Mouse (Mus musculus) urinary bladder, postnatal 36 days (tissue): ENCODE measurements around the gene Gnas.
A peak's percentile ranks its signal among the peaks of the same experiment; 100 is the strongest.
"Not testable (repeated sequence)": the region's sequence is repeated elsewhere in the genome, so short reads cannot be mapped to it uniquely, and the experiment has no call there.

Experiments used
- DNase-seq, 2 experiments: peaks; one replicate each; pipeline ENCODE4 v3.0.0; 2022; ENCODE audit warnings: low spot score in 2 of 2, mixed read lengths in 1 of 2

The Gnas gene

DNA sequence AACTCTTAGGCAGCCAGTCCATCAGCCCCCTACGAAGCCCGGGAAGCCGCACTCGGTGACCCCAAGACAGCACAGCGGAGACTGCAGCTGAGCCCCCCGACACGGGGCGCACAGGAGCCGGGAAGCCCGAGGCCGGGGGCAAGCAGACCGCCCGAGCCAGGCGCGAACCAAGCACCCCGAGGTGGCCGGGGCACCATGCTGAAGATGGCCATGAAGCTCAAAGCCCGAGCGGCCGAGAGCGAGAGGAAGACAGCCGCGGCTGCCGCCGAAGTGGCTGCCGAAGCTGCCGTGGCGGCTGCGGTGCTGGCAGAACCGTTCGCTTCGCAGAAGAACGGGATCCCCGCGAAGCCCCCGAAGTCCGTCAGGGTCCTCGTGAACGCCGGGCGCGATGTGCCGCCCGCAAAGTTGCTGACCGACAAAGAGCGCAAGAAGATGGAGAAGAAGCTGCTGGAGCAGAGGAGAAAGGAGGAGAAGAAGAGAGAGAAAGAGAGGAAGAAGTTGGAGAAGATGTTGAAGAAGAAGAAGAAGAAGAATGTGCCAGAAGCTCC is 44.3 kb downstream of the Gnas start:
- no peak for DNase-seq

- DNase-seq = no peak
Measured at GRCm38 (mm10) chr2:174328926-174329662, 45.0 kb downstream of the Gnas start.

DNA sequence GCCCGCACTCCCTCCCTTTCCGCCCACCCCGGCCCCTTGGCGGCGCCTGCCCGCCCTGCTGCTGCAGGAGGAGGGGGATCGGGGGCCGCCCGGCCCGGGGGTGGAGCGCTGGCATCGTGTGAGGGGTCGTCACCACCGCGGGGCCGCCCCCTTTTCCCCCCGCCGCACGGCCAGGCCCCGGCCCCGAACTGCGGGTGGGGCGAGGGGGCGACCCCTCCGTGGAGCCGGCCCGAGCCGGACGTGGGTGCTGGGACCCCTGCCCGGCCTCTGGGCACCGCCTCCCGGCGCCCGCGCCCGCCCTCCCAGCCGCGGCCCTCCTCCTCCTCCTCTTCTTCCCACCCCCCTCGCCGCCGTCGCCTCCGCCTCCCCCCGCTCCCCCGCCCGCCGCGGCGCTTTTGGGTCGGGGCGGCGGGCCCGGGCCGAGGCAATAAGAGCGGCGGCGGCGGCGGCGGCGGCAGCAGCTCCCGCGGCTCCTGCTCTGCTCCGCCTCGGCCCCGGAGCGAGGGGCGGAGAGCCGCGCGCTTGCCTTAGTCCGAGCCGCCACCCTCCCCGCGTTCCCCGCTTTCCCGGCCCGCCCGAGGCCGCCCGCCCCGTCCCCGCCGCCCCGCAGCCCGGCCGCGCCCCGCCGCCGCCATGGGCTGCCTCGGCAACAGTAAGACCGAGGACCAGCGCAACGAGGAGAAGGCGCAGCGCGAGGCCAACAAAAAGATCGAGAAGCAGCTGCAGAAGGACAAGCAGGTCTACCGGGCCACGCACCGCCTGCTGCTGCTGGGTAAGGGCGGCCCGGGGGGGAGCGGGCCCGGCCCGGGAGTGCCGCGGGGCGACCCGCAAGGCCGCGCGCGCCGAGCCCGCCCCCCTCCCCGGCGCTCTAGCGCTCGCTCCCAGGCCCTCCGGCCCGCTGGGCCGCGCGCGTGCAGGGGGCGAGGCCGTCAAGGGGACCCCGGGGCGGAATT is 45.8 kb downstream of the Gnas start:
- peak; percentile 76 to 79 for DNase-seq

DNA sequence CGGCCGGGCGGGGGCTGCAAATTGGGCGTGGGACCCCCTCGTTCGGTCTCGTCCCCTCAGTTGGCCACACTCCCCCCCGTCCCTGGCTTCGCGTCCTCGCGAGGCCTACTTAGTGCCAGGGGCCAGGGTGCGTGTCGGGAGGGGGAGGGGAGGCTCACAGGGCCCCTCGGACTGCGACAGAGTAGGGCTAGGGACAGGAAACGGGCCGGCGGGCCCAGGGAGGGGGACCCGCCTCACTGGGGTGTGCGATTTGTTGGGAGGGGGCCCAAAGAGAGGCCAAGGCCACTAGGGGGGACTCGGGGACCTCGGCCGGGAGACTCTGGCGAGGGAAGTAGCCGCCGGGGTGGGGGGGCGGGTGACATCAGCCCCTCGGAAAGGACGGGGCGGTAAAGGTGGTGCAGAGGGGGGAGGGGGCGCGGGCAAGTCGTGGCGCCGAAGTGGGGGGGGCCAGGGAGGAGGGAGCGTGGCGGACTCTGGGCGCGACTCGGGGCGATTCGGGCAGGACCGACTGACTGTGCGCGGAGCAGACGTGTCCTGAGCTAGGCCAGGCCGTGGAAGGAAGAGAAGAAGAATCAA is 46.6 kb downstream of the Gnas start:
- DNase-seq = peak; percentile 32 to 66

- no peak for DNase-seq
Measured at GRCm38 (mm10) chr2:174331282-174332030, 47.3 kb downstream of the Gnas start.

DNA sequence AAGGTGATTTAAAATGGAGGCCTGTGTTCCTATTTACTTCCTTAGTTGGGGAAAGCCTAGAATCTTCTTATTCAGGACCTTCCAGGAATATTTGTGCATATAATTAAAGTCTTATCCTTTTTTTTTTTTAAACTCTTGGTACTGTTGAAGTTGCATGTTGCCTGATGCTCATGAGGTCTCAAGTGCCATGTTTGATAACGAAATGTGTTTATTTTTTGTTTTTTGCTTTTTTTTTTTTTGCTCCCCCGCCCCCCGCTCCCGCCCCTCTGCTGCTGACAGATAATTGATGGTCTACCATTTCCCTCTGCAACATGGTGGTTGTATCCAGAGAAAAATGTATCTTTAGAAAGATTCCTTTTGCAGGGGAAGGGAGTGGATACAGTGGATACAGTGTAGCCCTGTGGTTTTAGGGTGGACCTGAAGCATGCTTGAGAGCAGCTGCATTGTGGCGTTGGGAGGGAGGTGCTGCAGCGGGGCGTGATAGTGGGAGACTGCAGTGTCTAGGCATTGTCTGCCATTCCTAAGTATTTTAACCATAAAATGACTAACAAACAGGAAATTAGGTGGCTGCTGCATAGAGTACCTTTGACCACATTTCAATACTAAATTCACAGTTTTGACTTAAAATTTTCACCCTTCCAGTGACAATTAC is 49.2 kb downstream of the Gnas start:
- DNase-seq = no peak

DNA sequence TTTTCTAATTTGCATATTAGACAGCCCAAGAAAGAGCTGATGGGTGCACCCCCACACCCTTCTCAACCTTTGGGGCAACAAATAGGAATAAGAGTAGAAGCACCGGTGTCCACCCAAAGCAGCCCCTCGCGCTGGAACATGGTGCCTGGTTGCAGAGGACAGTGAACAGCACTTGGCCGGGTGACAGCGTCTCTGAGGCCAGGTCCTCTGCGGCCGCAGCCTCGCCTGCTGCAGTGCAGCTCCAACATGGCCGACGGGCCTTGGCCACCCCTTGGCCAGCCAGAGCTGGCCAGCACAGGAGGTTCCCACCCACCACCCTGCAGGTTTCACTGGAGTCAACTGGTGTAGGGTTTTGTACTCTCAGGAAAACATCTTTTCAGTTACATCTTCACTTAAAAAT is 50.3 kb downstream of the Gnas start:
- no peak for DNase-seq

DNA sequence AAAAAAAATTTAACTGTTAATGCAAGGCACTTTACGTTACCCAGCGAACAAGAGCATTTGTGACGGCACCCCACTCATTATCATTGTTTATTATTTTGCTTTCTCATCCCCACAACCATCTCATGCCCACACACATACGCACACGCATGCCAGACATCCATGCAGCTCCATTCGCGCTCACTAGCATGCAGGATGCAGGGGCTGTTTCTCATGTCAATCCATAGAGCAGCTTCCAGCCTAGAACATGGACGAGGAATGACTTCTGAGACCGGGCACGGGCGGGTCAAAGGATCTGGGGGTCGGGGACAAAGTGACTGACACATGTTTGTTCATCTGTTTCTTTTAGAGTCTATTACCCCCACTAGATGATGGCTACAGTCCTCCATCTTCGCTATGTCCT is 53.2 kb downstream of the Gnas start:
- DNase-seq = no peak

DNA sequence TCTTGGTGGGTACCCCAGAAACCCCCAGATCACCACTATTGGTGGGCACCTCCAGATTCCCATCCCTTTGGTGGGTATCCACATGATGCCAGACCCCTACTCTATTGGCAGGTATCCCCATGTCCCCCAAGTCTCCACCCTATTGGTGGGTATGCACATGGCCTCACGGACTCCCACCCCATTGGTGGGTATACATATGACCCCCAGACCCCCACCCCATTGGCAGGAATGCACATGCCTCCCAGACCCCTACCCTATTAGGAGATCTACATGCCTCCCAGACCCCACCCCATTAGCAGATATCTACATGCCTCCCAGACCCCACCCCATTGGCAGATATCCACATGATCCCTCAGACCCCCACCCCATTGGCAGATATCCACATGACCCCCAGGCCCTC is 55.6 kb downstream of the Gnas start:
- DNase-seq = no peak

DNA sequence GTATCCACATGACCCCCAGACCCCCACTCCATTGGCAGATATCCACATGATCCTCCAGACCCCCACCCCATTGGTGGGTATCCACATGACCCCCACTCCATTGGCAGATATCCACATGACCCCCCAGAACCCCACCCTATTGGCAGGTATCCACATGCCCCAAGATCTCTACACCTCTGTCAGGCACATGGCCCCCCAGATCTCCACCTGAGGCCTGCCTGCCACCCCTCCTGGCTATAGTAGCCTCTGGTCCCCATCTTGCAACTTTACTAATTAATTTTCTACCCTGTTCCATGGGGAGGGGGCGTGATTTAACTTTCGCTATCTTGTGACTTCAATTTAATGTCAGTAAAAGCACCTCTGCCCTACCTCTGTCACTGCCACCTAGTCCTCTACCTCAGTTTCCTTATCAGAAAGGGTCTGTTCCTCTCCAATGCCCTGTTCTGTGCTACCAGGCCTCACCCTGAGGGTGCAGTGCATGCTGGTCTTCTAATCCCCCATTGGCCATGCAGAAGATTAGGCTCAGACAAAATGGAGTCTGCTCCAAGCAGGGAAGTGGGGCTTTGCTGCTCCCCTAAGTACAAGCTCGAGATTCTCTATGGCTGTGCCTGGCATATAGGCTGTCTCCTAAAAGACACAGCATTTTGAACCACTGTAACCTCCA is 56.2 kb downstream of the Gnas start:
- no peak for DNase-seq

DNA sequence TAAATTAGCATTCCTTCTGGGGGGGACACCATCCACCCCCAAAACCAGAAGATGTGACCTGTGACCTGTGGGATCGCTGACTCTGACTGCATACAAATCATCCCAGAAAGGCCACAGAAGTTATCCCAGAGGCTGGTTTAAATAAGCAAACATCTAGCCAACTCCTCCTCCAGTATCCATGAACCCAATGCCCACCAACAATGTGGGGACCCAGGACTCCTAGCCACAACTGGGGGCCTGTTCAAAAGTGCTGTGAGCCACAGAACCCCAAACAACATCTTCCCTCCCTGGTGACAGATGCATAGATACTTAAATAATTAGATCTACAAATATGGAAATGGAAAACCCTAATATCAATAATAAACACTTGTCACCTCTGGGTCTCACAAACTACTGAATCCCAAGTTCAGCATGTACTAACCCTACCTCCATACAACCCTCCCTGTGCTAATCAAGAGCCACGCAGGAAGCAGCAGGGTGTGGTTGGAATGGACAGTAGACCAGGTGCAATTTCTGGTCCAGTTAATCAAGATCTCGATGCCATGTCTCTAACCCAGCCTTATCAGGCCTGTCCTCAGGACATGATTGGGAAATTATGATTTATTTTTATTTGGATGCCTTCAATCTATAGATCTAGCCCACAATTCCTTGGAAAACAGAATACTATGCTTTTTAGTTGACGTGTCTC is 56.9 kb downstream of the Gnas start:
- no peak for DNase-seq

DNA sequence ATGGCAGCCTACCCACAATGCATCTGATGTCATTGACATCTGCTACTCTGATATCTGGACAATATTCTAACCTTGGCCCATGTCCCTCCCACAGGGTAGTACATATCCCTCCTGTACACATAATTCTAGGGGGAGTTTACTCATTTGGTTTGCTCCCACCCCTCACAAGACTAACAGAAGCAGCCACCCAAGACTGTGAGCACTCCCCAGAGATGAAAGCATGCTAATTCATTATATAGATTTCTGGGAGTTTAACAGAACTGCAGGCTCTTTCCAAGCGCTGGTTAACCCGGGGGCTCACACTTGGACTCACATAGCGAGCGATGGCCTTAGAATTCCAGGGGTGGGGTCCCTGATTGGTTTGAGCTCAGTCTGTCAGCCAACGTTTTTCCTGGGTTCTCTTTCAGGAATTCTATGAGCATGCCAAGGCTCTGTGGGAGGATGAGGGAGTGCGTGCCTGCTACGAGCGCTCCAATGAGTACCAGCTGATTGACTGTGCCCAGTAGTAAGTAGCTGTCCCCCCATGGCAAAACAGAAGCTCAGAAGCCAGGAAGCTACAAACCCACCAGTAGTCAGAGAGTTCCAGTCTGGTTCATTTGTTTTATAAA is 58.8 kb downstream of the Gnas start:
- DNase-seq = no peak

DNA sequence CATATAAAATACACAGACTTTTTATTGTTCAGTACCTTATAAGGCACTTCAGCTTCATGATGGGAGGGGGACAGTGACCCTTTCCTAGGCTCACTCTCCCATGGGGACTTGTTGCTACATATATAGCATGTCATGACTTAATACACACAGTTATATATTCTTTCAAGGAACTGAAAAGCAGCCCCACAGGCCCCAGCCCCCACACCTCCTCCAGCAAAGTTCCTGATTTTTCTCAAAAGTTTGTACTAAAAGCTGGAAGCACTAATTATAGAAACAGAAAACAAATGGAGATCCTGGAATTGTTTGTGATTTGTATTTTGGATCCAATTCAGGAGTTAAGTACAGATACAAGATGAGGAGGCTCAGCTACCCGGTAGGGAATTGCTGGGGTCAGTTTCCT is 59.4 kb downstream of the Gnas start:
- DNase-seq = no peak

- peak; percentile 30 to 76 for DNase-seq
Measured at GRCm38 (mm10) chr2:174344003-174344655, 60.0 kb downstream of the Gnas start.

- DNase-seq = no peak
Measured at GRCm38 (mm10) chr2:174344996-174345395, 60.9 kb downstream of the Gnas start.

DNA sequence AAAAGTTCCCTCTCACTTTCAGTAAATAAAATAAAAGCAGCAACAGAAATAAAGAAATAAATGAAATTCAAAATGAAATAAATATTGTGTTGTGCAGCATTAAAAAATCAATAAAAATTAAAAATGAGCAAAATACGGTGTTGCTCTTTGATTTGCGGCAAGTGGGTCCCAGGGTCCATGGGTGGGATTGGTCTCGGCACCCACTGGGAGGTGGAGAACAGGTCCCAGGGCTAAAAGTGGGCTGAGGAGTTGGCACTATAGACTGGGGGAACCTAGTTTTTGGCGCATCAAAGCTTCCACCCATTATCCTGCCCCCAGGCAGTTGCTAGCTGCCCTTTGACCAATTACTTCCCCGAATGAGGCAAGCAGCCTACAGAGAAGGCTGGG is 62.5 kb downstream of the Gnas start, which contains the start of gene Gm20721:
Gene Gm20721 (minus strand): TSS at position 101 of the 387 bp plus-strand sequence.
- DNase-seq = no peak

GRCm38 (mm10) chr2:174346999-174347668 is 63.0 kb downstream of the Gnas start:
- DNase-seq = not testable (repeated sequence)

- DNase-seq = no peak
Measured at GRCm38 (mm10) chr2:174358516-174358915, 74.4 kb downstream of the Gnas start.
